Mouse (Mus musculus) telencephalon, adult 2 months (tissue): Measurements from ENCODE around the gene Cyp2j5.
"Not testable (repeated sequence)": the region's sequence is repeated elsewhere in the genome, so short reads cannot be mapped to it uniquely, and the experiment has no call there.

ENCODE experiments used
- DNase-seq: peaks from one replicate; pipeline ENCODE4 v3.0.0-alpha.2; 2011; ENCODE audit warnings: low read depth, low spot score

Gene Cyp2j5

GRCm38 (mm10) chr4:96663991-96664390, at the start of gene Cyp2j5:
TSS of gene Cyp2j5 (minus strand) at chr4:96664154.
- no peak for DNase-seq

- DNase-seq, result peak; percentile 38
Observed at GRCm38 (mm10) chr4:96705281-96705951, 41.5 kb upstream of the Cyp2j5 start.

GRCm38 (mm10) chr4:96698218-96698561, 34.2 kb upstream of the Cyp2j5 start:
- DNase-seq, result no peak

- no peak for DNase-seq
Observed at GRCm38 (mm10) chr4:96697511-96698217, 33.7 kb upstream of the Cyp2j5 start.

GRCm38 (mm10) chr4:96696614-96697360, 32.8 kb upstream of the Cyp2j5 start:
- DNase-seq, result no peak

GRCm38 (mm10) chr4:96687358-96687803, 23.4 kb upstream of the Cyp2j5 start:
- DNase-seq, result no peak

- no peak for DNase-seq
Observed at GRCm38 (mm10) chr4:96683474-96683873, 19.5 kb upstream of the Cyp2j5 start.

- DNase-seq, result no peak
Observed at GRCm38 (mm10) chr4:96680966-96681365, 17.0 kb upstream of the Cyp2j5 start.

- no peak for DNase-seq
Observed at GRCm38 (mm10) chr4:96680233-96680632, 16.3 kb upstream of the Cyp2j5 start.

- DNase-seq, result no peak
Observed at GRCm38 (mm10) chr4:96664668-96665454, 907 bp upstream of the Cyp2j5 start.

GRCm38 (mm10) chr4:96635455-96635854, 28.5 kb downstream of the Cyp2j5 start:
- DNase-seq, result no peak

GRCm38 (mm10) chr4:96622474-96622873, 41.5 kb downstream of the Cyp2j5 start:
- DNase-seq, result no peak

GRCm38 (mm10) chr4:96591791-96592150, 72.2 kb downstream of the Cyp2j5 start:
- DNase-seq, result peak; percentile 50

GRCm38 (mm10) chr4:96590911-96591790, 72.8 kb downstream of the Cyp2j5 start, which contains the start of gene Cyp2j9:
TSS of gene Cyp2j9 (minus strand) at chr4:96591578.
- DNase-seq, result peak; percentile 2

GRCm38 (mm10) chr4:96581425-96582088, 82.4 kb downstream of the Cyp2j5 start:
- peak; percentile 55 for DNase-seq

GRCm38 (mm10) chr4:96580351-96580750, 83.6 kb downstream of the Cyp2j5 start:
- DNase-seq, result not testable (repeated sequence)
